Mouse (Mus musculus): ENCODE measurements around the gene Gm4981. TPM values are rescaled to one million over a fixed set of nuclear protein-coding genes. Genes with fewer than 3 reads are reported as not detected.

Gene Gm4981
- polyA plus RNA-seq (2014; fragmentation: Nextera tagmentation; extraction: Ambion mirVana): not detected in 2 replicates

GRCm38 (mm10) chr10:58236613-58237012 is at the start of gene Gm4981:
Gene Gm4981 (minus strand): TSS chr10:58236701.
- H3K4me3 ChIP-seq (ENCODE audit: low read depth, low read length): no peak within 1 kb of the TSS
- H3K36me3 ChIP-seq (replicated peaks; ENCODE audit: control insufficient read depth, insufficient read depth, low read depth, low read length): no peaks in the 10 kb centered on the region
- ATAC-seq (replicated peaks; ENCODE audit: insufficient number of reproducible peaks, low FRiP score, low TSS enrichment, low read depth) (no peak), DNase-seq (ENCODE audit: low spot score) (no peak)
- peaks cover 11% of the 10 kb centered on the region for H3K9me3 ChIP-seq (replicated peaks; ENCODE audit: control insufficient read depth, low read length)
- H3K4me2 ChIP-seq (ENCODE audit: low read depth, low read length): no peak within 1 kb of the TSS
- WGBS: 91% methylated on average over 10 of the region's 10 CpGs
- H3K4me1 ChIP-seq (ENCODE audit: control insufficient read depth, insufficient read depth, low read length): no peaks in the 10 kb centered on the region
- H3K27me3 ChIP-seq (ENCODE audit: control insufficient read depth, insufficient read depth, low read length): no peaks in the 10 kb centered on the region
- H3K27ac ChIP-seq (replicated peaks; ENCODE audit: low read depth, low read length): no peak within 1 kb of the TSS
- no peak within 1 kb of the TSS for H3K9ac ChIP-seq (replicated peaks; ENCODE audit: low read length)

GRCm38 (mm10) chr10:58282238-58282637 is 45.7 kb upstream of the Gm4981 start:
- no peak overlapping the region for H3K4me2 ChIP-seq (ENCODE audit: low read depth, low read length)
- no peak for DNase-seq (ENCODE audit: low spot score)
- no peak overlapping the region for H3K9ac ChIP-seq (replicated peaks; ENCODE audit: low read length)
- H3K9me3 ChIP-seq (replicated peaks; ENCODE audit: control insufficient read depth, low read length): no peaks in the 10 kb centered on the region
- H3K36me3 ChIP-seq (replicated peaks; ENCODE audit: control insufficient read depth, insufficient read depth, low read depth, low read length): no peaks in the 10 kb centered on the region; the same call in 1 of the 2 replicates
- no peak overlapping the region for H3K4me3 ChIP-seq (ENCODE audit: low read depth, low read length)
- H3K4me1 ChIP-seq (ENCODE audit: control insufficient read depth, insufficient read depth, low read length): no peaks in the 10 kb centered on the region
- 91% methylated on average over 7 of the region's 7 CpGs for WGBS
- ATAC-seq (replicated peaks; ENCODE audit: insufficient number of reproducible peaks, low FRiP score, low TSS enrichment, low read depth): no peak
- no peak overlapping the region for H3K27ac ChIP-seq (replicated peaks; ENCODE audit: low read depth, low read length)
- H3K27me3 ChIP-seq (ENCODE audit: control insufficient read depth, insufficient read depth, low read length): no peaks in the 10 kb centered on the region

GRCm38 (mm10) chr10:58258466-58258865 is 22.0 kb upstream of the Gm4981 start:
- Histone ChIP-seq H3K4me2 (ENCODE audit: low read depth, low read length) (no peak overlapping the region), H3K36me3 (replicated peaks; ENCODE audit: control insufficient read depth, insufficient read depth, low read depth, low read length) (no peaks in the 10 kb centered on the region; the same call in 1 of the 2 replicates), H3K9me3 (replicated peaks; ENCODE audit: control insufficient read depth, low read length) (no peaks in the 10 kb centered on the region), H3K9ac (replicated peaks; ENCODE audit: low read length) (no peak overlapping the region), H3K4me1 (ENCODE audit: control insufficient read depth, insufficient read depth, low read length) (no peaks in the 10 kb centered on the region), H3K27ac (replicated peaks; ENCODE audit: low read depth, low read length) (no peak overlapping the region), H3K4me3 (ENCODE audit: low read depth, low read length) (no peak overlapping the region), H3K27me3 (ENCODE audit: control insufficient read depth, insufficient read depth, low read length) (no peaks in the 10 kb centered on the region)
- 81% methylated on average over 5 of the region's 5 CpGs for WGBS
- DNase-seq (ENCODE audit: low spot score): peak; percentile 23
- ATAC-seq (replicated peaks; ENCODE audit: insufficient number of reproducible peaks, low FRiP score, low TSS enrichment, low read depth): no peak

- H3K4me3 ChIP-seq (ENCODE audit: low read depth, low read length): peak overlapping the region; percentile 73
- peak; percentile 9 for DNase-seq (ENCODE audit: low spot score)
- no peaks in the 10 kb centered on the region for H3K27me3 ChIP-seq (ENCODE audit: control insufficient read depth, insufficient read depth, low read length)
- ATAC-seq (replicated peaks; ENCODE audit: insufficient number of reproducible peaks, low FRiP score, low TSS enrichment, low read depth): no peak
- no peaks in the 10 kb centered on the region for H3K9me3 ChIP-seq (replicated peaks; ENCODE audit: control insufficient read depth, low read length)
- no peak overlapping the region for H3K9ac ChIP-seq (replicated peaks; ENCODE audit: low read length)
- no peaks in the 10 kb centered on the region for H3K4me1 ChIP-seq (ENCODE audit: control insufficient read depth, insufficient read depth, low read length)
- WGBS: 10% methylated on average over 4 of the region's 4 CpGs
- H3K27ac ChIP-seq (replicated peaks; ENCODE audit: low read depth, low read length): no peak overlapping the region
- peak overlapping the region; percentile 42 for H3K4me2 ChIP-seq (ENCODE audit: low read depth, low read length)
- H3K36me3 ChIP-seq (replicated peaks; ENCODE audit: control insufficient read depth, insufficient read depth, low read depth, low read length): no peaks in the 10 kb centered on the region
These were observed 19.5 kb upstream of the Gm4981 start for GRCm38 (mm10) chr10:58255954-58256353.

GRCm38 (mm10) chr10:58255213-58255892 is 18.9 kb upstream of the Gm4981 start, which contains the start of gene Gcc2:
Gene Gcc2 (plus strand): TSS chr10:58255497.
- H3K9ac ChIP-seq (replicated peaks; ENCODE audit: low read length): peak within 1 kb of the TSS; percentile 84
- ATAC-seq (replicated peaks; ENCODE audit: insufficient number of reproducible peaks, low FRiP score, low TSS enrichment, low read depth) (peak; percentile 100), DNase-seq (ENCODE audit: low spot score) (peak; percentile 97)
- H3K27me3 ChIP-seq (ENCODE audit: control insufficient read depth, insufficient read depth, low read length): no peaks in the 10 kb centered on the region
- H3K4me3 ChIP-seq (ENCODE audit: low read depth, low read length): peak within 1 kb of the TSS; percentile 73
- no peak within 1 kb of the TSS; the same call in 1 of the 2 replicates for H3K27ac ChIP-seq (replicated peaks; ENCODE audit: low read depth, low read length)
- under 1% methylated on average over 38 of the region's 58 CpGs for WGBS
- H3K9me3 ChIP-seq (replicated peaks; ENCODE audit: control insufficient read depth, low read length): no peaks in the 10 kb centered on the region
- H3K36me3 ChIP-seq (replicated peaks; ENCODE audit: control insufficient read depth, insufficient read depth, low read depth, low read length): no peaks in the 10 kb centered on the region
- H3K4me2 ChIP-seq (ENCODE audit: low read depth, low read length): peak within 1 kb of the TSS; percentile 42
- H3K4me1 ChIP-seq (ENCODE audit: control insufficient read depth, insufficient read depth, low read length): no peaks in the 10 kb centered on the region

- Histone ChIP-seq H3K27ac (replicated peaks; ENCODE audit: low read depth, low read length) (no peak overlapping the region), H3K4me3 (ENCODE audit: low read depth, low read length) (peak overlapping the region; percentile 73), H3K4me1 (ENCODE audit: control insufficient read depth, insufficient read depth, low read length) (no peaks in the 10 kb centered on the region), H3K9me3 (replicated peaks; ENCODE audit: control insufficient read depth, low read length) (no peaks in the 10 kb centered on the region), H3K9ac (replicated peaks; ENCODE audit: low read length) (peak overlapping the region; percentile 11; the same call in 1 of the 2 replicates), H3K27me3 (ENCODE audit: control insufficient read depth, insufficient read depth, low read length) (no peaks in the 10 kb centered on the region), H3K4me2 (ENCODE audit: low read depth, low read length) (peak overlapping the region; percentile 42), H3K36me3 (replicated peaks; ENCODE audit: control insufficient read depth, insufficient read depth, low read depth, low read length) (no peaks in the 10 kb centered on the region)
- ATAC-seq (replicated peaks; ENCODE audit: insufficient number of reproducible peaks, low FRiP score, low TSS enrichment, low read depth) (peak; percentile 21; the same call in 1 of the 2 replicates), DNase-seq (ENCODE audit: low spot score) (no peak)
- WGBS: 44% methylated on average over 6 of the region's 6 CpGs
These were observed 18.2 kb upstream of the Gm4981 start for GRCm38 (mm10) chr10:58254635-58255175.

GRCm38 (mm10) chr10:58249535-58249934 is 13.0 kb upstream of the Gm4981 start:
- Histone ChIP-seq H3K27me3 (ENCODE audit: control insufficient read depth, insufficient read depth, low read length) (no peaks in the 10 kb centered on the region), H3K27ac (replicated peaks; ENCODE audit: low read depth, low read length) (no peak overlapping the region), H3K36me3 (replicated peaks; ENCODE audit: control insufficient read depth, insufficient read depth, low read depth, low read length) (no peaks in the 10 kb centered on the region), H3K9me3 (replicated peaks; ENCODE audit: control insufficient read depth, low read length) (no peaks in the 10 kb centered on the region), H3K4me3 (ENCODE audit: low read depth, low read length) (no peak overlapping the region), H3K4me2 (ENCODE audit: low read depth, low read length) (no peak overlapping the region), H3K4me1 (ENCODE audit: control insufficient read depth, insufficient read depth, low read length) (no peaks in the 10 kb centered on the region), H3K9ac (replicated peaks; ENCODE audit: low read length) (no peak overlapping the region)
- ATAC-seq (replicated peaks; ENCODE audit: insufficient number of reproducible peaks, low FRiP score, low TSS enrichment, low read depth) (no peak), DNase-seq (ENCODE audit: low spot score) (no peak)
- WGBS: 29% methylated on average over 1 of the region's 1 CpGs
